Mouse (Mus musculus) cerebellum, adult 8-10 months (tissue): Measurements from ENCODE around the gene Tbc1d22b.
"Not testable (repeated sequence)": the region's sequence is repeated elsewhere in the genome, so short reads cannot be mapped to it uniquely, and the experiment has no call there.

Experiments used
- DNase-seq: peaks from one replicate; pipeline ENCODE4 v3.0.0; 2022

Tbc1d22b gene

GRCm38 (mm10) chr17:29549543-29550428 is at the start of gene Tbc1d22b, which contains the start of gene Gm17657:
Tbc1d22b (plus strand) TSS chr17:29549785.
Gm17657 (minus strand) TSS chr17:29549638.
- peak; percentile 96 for DNase-seq

DNA sequence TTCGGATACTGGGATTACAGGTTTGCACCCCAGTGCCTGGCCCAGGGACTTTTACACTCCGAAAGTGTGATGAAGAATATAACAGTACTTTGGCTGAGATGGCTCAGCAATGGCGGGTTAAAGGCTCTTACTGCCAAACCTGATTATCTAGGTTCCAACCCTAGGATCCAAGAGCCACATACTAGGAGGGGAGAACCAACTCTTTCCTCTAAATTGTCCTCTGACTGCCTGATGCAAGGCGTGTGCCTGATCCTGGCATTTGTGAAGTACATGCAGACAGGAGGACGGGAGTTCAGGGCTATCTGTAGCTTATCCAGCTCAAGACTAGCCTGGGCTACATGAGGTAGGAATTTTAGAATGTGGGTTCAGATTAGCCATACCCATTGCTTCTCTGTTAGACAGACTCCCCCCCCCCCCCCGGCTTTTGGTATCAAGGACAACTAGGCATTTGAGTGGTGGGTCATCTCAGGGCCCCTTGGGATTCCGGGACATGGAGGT is 49.3 kb upstream of the Tbc1d22b start:
- DNase-seq: no peak

- no peak for DNase-seq
These were observed 48.6 kb upstream of the Tbc1d22b start for GRCm38 (mm10) chr17:29500802-29501469.

DNA sequence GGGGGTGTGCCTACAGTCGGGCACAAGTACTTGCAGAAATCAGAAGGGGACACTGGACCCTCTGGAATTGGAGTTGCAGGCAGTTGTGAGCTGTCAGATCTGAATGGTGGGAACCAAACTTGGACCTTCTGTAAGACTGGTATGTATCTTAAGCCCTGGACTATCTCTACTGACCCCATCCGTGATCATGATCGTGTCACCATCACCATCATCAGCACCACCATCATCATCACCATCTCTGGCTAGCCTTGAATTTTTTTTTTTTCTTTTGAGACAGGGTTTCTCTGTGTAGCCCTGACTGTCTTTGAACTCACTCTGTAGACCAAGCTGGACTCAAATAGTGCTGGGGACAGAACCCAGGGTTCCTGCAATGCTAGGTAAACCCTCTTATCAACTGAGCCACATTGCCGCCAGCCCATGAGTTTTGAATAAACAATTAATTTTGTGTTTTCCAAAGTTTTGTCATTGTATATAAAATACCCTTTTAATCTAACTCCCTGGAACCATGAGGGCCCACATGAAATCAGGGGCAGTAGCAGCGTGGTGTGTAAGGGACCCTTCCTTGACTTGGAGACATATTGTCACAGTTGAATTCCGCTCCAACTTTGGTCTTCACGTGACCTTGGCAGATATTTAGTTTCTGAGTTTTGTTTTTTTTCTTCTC is 47.4 kb upstream of the Tbc1d22b start:
- no peak for DNase-seq

DNA sequence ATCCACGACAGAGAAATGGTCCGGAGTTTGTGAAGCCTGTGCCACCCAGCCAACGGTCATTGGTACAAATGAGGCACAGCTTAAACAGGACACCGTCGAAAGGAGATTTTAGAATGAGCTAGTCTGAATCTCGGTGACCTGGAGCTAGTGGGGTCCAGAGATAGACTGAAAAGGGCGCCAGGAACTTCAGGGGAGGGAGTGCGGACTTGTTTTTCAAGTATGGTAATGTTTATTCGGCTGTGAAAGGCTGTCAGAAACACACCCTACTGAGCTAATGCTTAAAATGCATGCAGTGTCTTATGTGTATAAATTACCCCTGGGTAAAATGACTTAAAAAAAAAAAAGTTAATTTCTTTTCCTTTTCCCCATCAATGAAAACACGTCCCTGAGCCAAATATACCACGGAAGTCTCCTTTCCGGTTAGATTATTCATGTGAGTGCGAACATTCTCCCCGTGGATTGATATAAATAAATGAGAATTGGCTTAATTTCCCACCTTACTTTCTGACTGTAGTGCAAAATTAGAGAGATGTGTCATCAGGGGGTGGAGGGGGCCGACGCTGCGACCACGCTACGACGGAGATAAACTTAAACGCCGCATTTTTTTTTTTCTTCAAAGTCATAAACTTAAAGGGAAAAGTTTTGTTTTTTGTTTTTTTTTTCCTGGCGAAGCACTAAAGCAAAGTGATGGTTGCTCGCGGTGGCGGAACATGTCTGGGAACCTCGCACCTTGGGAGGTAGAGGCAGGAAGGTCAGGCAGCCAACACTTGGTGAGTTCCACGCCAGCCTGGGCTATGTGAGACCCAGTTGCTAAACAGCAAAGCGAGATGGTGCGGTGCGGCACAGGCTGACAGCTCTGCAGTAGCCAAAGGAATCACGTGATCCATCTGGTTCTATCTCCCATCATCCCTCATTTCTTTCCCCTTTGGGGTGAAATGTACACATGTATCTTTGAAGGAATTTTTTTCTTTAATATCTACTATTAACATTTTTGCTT is 46.6 kb upstream of the Tbc1d22b start:
- no peak for DNase-seq

GRCm38 (mm10) chr17:29503700-29504099 is 45.9 kb upstream of the Tbc1d22b start:
- no peak for DNase-seq

DNA sequence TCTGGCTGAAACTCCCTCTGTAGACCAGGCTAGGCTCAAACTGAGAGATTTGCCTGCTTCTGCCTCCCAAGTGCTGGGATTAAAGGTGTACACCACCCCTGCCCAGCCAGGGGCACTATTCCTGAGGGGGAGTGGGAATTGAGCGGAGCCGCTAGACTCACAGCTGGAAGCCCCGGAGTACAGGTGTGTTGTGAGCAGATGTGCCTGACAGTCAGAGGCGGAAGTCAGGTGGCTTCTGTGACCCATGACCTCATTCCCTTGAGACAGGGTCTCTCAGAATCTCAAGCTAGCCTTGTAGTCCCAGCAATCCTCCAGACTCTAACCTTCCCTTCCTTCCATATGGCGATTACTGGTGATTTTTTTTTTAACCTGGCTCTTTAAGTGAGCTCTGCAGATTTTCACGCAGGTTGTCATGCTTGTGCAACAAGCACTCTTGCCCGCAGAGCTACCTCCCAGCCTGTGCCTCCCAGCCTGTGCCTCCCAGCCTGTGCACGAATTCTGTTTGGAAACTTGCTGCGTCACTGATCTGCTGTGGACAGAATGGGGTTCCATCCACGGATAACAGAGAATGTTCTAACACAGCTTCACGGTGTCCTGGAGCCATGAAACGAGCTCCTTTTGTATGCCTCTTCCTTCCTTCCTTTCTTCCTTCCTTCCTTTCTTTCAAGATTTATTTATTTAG is 40.5 kb upstream of the Tbc1d22b start:
- no peak for DNase-seq

DNA sequence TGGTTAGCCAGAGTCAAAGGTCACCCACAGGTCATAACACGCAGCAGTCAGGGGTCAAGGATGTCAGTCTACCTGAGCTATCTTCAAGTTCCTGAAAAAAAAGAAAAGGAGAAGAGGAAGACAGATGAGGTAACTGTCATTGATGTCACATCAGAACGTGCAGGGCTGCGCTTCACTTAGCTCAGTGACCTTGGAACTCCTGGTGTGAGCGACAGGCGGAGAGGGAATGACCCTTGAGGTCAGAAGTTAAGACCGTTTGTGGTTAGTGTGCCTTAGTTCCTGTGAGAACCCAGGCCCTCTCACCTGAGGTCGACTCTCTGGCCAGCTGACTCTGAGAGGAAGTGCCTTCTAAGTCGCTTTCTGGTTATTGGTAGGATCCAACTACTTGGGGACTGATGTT is 38.9 kb upstream of the Tbc1d22b start:
- no peak for DNase-seq

- no peak for DNase-seq
These were observed 36.4 kb upstream of the Tbc1d22b start for GRCm38 (mm10) chr17:29513044-29513730.

DNA sequence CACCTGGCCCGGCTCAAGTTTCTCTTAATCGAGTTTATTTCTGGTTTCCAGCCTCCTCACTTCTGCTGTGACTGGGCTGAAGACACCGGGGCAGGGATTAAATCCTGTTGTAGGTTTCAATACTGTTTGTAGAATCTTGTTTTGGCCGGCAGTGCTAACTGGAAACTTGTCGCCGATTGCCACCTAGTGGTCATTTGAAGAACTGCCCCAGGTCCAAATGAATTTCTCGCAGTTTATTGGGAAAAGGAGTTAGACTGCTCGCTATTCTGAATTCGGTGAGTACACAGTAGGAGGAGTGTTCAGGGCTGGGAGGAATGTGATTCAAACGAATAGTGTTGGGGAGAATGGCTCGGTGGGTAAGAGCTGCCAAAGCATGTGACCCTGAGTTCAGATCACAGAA is 35.1 kb upstream of the Tbc1d22b start:
- DNase-seq: peak; percentile 85

DNA sequence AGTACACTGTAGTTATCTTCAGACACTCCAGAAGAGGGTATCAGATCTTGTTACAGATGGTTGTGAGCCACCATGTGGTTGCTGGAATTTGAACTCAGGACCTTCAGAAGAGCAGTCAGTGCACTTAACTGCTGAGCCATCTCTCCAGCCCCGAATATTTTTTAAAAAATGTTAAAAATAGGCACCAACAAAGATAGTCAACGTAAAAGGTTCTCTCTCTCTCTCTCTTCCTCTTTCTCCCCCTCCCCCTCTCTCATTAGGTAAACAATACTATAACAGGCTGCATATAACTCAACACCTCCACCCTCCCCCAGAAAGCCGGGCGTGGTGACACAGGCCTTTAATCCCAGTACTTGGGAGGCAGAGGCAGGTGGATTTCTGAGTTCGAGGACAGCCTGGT is 30.9 kb upstream of the Tbc1d22b start:
- DNase-seq: not testable (repeated sequence)

- DNase-seq: no peak
These were observed 29.9 kb upstream of the Tbc1d22b start for GRCm38 (mm10) chr17:29519731-29520130.

- no peak for DNase-seq
These were observed 24.0 kb upstream of the Tbc1d22b start for GRCm38 (mm10) chr17:29525613-29526012.

- no peak for DNase-seq
These were observed 20.9 kb upstream of the Tbc1d22b start for GRCm38 (mm10) chr17:29528568-29529187.

DNA sequence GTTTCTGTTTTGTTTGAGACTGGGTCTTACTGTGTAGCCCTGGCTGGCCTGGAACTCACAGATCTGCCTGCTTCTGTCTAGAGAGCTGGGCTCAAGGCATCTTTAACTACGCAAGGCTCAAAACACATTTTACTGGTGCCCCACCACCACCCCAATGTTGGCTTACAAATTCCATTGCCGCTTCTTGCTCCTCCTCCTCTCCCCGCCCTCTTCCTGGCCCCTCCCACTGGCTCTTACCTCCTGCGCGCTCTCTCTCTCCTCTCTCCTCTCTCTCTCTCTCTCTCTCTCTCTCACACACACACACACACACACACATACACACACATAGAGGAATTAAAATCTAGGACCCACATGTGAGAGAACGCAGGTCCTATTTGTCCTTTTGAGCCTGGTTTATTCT is 19.1 kb upstream of the Tbc1d22b start:
- DNase-seq: no peak

DNA sequence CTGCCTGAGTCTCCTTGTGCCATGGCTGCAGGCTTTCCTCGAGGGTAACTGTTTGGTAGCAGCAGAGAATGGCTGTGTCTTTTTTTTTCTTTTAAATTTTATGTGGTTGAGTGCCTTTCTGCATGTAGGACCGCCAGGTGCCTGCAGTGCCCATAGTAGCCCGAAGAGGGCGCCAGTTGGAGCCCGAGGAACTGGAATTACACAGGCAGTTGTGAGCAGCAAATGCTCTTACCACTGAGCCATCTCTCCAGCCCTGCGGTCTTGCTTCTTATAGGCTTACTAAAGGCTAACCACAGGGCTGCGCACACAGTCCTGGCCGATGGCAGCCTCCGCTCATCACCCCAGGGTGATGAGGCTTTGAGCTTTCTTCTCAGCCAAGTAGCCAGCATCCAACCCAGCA is 18.3 kb upstream of the Tbc1d22b start:
- no peak for DNase-seq

GRCm38 (mm10) chr17:29531757-29532384 is 17.7 kb upstream of the Tbc1d22b start:
- no peak for DNase-seq

DNA sequence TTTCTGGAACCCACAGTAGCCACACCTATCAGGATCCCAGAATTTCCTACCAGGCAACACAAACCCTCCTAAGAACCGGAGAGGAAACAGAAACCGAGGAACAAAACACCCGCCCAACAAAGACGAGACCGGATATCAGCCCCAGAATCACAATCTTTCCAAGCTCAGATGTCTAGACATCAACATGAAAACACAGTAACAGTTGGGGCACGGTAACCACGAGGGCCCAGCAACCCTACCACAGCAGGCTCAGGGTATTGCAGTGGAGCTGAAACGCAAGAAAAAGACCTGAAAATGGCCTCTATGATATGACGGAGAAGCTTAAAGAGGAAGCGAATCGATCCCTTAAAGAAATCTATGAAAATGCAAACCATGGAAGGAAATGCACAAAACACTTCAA is 15.7 kb upstream of the Tbc1d22b start:
- no peak for DNase-seq

DNA sequence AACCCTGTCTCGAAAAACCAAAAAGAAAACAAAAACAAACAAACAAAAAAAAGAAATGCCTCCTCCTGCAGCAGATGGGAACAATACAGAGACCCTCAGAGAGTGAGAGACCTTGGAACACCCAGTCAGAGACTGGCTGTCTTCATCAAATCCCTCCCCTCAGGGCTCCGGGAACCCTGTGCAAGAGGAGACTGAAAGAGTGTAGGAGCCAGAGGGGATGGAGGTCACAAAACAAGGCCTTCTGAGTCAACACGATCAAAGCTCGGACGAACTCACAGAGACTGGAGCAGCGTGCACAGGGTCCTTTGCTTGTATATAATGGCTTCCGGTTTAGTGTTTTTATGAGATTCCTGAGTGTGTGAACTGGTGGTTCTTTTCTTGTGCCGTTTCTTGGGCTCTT is 9.2 kb upstream of the Tbc1d22b start:
- DNase-seq: no peak

DNA sequence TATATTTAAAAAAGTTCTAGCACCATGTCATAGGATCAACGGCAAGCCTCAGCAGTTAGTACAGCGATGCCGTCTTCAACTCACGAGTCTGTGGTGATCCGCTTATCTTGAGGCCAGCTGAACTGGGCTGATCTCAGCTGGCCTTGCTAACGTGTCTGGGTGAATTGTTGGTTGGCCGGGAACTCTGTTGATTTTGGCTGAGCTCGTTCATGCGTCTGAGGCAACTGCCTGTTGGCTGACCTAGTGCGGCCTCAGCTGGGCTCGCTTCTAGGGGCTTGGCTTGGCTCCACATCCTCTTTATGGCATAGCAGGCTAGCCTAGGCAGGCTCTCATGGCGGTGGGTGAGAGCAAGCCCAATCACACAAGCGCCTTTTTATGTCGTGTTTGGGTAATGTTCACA is 8.2 kb upstream of the Tbc1d22b start:
- peak; percentile 48 for DNase-seq
